Mouse (Mus musculus): ENCODE results near the gene Rad51c. TPM values are rescaled to one million over a fixed set of nuclear protein-coding genes. Genes with fewer than 3 reads are reported as not detected.

Gene Rad51c
- polyA plus RNA-seq, 1 experiment from 2014 or later: 3.8 TPM

DNA sequence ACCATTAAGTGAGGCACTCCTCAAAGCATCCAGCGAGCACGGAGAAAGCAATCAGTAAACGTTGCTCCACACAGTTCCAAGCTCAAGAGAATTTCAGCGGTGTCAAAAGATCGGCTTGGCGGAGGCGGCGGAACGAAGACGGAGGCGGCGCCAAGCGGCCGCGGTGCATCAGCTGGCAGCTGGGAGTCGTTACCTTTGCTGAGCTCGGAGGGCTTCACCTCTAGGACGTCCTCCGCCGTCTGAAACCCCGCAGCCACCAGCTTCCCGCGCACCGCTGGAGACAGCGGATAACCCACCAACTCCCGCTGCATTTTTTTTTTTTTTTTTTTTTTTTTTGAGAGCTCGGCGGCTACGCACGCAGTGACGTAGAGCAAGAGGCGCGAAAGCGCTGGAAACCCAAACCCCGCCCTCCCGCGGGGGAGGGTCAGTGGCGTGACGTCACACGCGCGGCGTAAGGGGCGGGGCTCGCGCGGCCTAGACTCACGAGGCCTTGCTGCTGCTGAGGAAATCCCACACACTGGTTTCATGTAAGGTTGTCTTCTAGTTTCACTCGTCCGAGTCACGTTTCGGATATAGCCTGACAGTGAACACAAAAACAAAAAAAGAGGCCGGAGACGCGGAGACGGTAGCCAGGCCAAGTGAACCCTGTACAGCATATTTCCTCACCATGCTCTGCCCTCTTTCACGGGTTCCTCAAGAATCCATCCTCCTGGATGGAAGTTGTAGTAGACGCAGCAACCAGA is 472 bp downstream of the Rad51c start:
- Histone ChIP-seq H3K4me1 (ENCODE audit: control insufficient read depth, insufficient read depth, low read depth, low read length) (peaks cover 3% of the 10 kb centered on the region), H3K4me3 (ENCODE audit: low read length) (peak overlapping the region; percentile 67), H3K9me3 (ENCODE audit: control insufficient read depth, low read length) (no peaks in the 10 kb centered on the region), H3K9ac (ENCODE audit: low read depth, low read length) (peak overlapping the region; percentile 80), H3K27ac (ENCODE audit: low read depth, low read length) (peak overlapping the region; percentile 95), H3K4me2 (ENCODE audit: low read length) (peak overlapping the region; percentile 60), H3K36me3 (ENCODE audit: control insufficient read depth, insufficient read depth, low read length) (no peaks in the 10 kb centered on the region), H3K27me3 (replicated peaks; ENCODE audit: control insufficient read depth, insufficient read depth, low read length) (no peaks in the 10 kb centered on the region)
- ATAC-seq: peak; percentile 96
- 2% methylated on average over 57 of the region's 58 CpGs for WGBS

DNA sequence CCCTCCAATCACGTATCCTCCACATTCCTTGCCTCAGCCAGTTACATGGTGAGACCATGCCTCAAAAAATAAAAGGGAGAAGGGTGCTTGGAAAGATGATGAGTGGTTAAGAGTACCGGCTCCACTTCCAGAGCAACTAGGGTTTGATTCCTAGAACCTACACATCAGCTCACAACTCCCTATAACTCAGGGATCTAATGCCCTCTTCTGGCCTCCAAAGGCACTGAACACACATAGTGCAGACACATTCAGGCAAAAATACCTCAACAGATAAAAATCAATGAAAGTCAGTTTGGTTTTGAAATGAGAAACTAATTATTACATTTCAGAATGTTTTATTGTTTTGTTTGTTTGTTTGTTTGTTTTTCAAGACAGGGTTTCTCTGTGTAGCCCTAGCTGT is 6.4 kb downstream of the Rad51c start:
- 93% methylated on average over 2 of the region's 2 CpGs for WGBS
- Histone ChIP-seq H3K9me3 (ENCODE audit: control insufficient read depth, low read length) (no peaks in the 10 kb centered on the region), H3K4me2 (ENCODE audit: low read length) (no peak overlapping the region), H3K9ac (ENCODE audit: low read depth, low read length) (no peak overlapping the region), H3K27me3 (replicated peaks; ENCODE audit: control insufficient read depth, insufficient read depth, low read length) (no peaks in the 10 kb centered on the region), H3K4me1 (ENCODE audit: control insufficient read depth, insufficient read depth, low read depth, low read length) (no peaks in the 10 kb centered on the region), H3K36me3 (ENCODE audit: control insufficient read depth, insufficient read depth, low read length) (no peaks in the 10 kb centered on the region), H3K27ac (ENCODE audit: low read depth, low read length) (no peak overlapping the region), H3K4me3 (ENCODE audit: low read length) (no peak overlapping the region)
- ATAC-seq: no peak

- Histone ChIP-seq H3K4me2 (ENCODE audit: low read length) (no peak overlapping the region), H3K36me3 (ENCODE audit: control insufficient read depth, insufficient read depth, low read length) (no peaks in the 10 kb centered on the region), H3K27me3 (replicated peaks; ENCODE audit: control insufficient read depth, insufficient read depth, low read length) (no peaks in the 10 kb centered on the region), H3K9ac (ENCODE audit: low read depth, low read length) (no peak overlapping the region), H3K4me3 (ENCODE audit: low read length) (no peak overlapping the region), H3K9me3 (ENCODE audit: control insufficient read depth, low read length) (no peaks in the 10 kb centered on the region), H3K4me1 (ENCODE audit: control insufficient read depth, insufficient read depth, low read depth, low read length) (no peaks in the 10 kb centered on the region), H3K27ac (ENCODE audit: low read depth, low read length) (no peak overlapping the region)
- 31% methylated on average over 1 of the region's 1 CpGs for WGBS
- ATAC-seq: no peak
Measured at GRCm38 (mm10) chr11:87393855-87394254, 10.9 kb downstream of the Rad51c start.

GRCm38 (mm10) chr11:87385676-87386075 is 19.1 kb downstream of the Rad51c start:
- no peaks in the 10 kb centered on the region for H3K27me3 ChIP-seq (replicated peaks; ENCODE audit: control insufficient read depth, insufficient read depth, low read length)
- no peaks in the 10 kb centered on the region for H3K36me3 ChIP-seq (ENCODE audit: control insufficient read depth, insufficient read depth, low read length)
- H3K9me3 ChIP-seq (ENCODE audit: control insufficient read depth, low read length): no peaks in the 10 kb centered on the region
- H3K4me3 ChIP-seq (ENCODE audit: low read length): no peak overlapping the region
- H3K4me2 ChIP-seq (ENCODE audit: low read length): no peak overlapping the region
- H3K9ac ChIP-seq (ENCODE audit: low read depth, low read length): no peak overlapping the region
- 90% methylated on average over 1 of the region's 1 CpGs for WGBS
- H3K4me1 ChIP-seq (ENCODE audit: control insufficient read depth, insufficient read depth, low read depth, low read length): no peaks in the 10 kb centered on the region
- ATAC-seq: no peak
- H3K27ac ChIP-seq (ENCODE audit: low read depth, low read length): no peak overlapping the region

- Histone ChIP-seq H3K36me3 (ENCODE audit: control insufficient read depth, insufficient read depth, low read length) (no peaks in the 10 kb centered on the region), H3K4me3 (ENCODE audit: low read length) (no peak overlapping the region), H3K27ac (ENCODE audit: low read depth, low read length) (no peak overlapping the region), H3K4me1 (ENCODE audit: control insufficient read depth, insufficient read depth, low read depth, low read length) (no peaks in the 10 kb centered on the region), H3K4me2 (ENCODE audit: low read length) (no peak overlapping the region), H3K9me3 (ENCODE audit: control insufficient read depth, low read length) (no peaks in the 10 kb centered on the region), H3K9ac (ENCODE audit: low read depth, low read length) (no peak overlapping the region), H3K27me3 (replicated peaks; ENCODE audit: control insufficient read depth, insufficient read depth, low read length) (no peaks in the 10 kb centered on the region)
- 92% methylated on average over 3 of the region's 4 CpGs for WGBS
- ATAC-seq: no peak
Measured at GRCm38 (mm10) chr11:87384551-87384950, 20.2 kb downstream of the Rad51c start.

GRCm38 (mm10) chr11:87367865-87368580 is 36.7 kb downstream of the Rad51c start:
- Histone ChIP-seq H3K27me3 (replicated peaks; ENCODE audit: control insufficient read depth, insufficient read depth, low read length) (no peaks in the 10 kb centered on the region), H3K4me1 (ENCODE audit: control insufficient read depth, insufficient read depth, low read depth, low read length) (no peaks in the 10 kb centered on the region), H3K9ac (ENCODE audit: low read depth, low read length) (no peak overlapping the region), H3K27ac (ENCODE audit: low read depth, low read length) (no peak overlapping the region), H3K36me3 (ENCODE audit: control insufficient read depth, insufficient read depth, low read length) (no peaks in the 10 kb centered on the region), H3K4me3 (ENCODE audit: low read length) (no peak overlapping the region), H3K4me2 (ENCODE audit: low read length) (no peak overlapping the region), H3K9me3 (ENCODE audit: control insufficient read depth, low read length) (no peaks in the 10 kb centered on the region)
- 61% methylated on average over 9 of the region's 9 CpGs for WGBS
- ATAC-seq: no peak

GRCm38 (mm10) chr11:87367061-87367460 is 37.7 kb downstream of the Rad51c start:
- Histone ChIP-seq H3K4me1 (ENCODE audit: control insufficient read depth, insufficient read depth, low read depth, low read length) (no peaks in the 10 kb centered on the region), H3K4me3 (ENCODE audit: low read length) (no peak overlapping the region), H3K27me3 (replicated peaks; ENCODE audit: control insufficient read depth, insufficient read depth, low read length) (no peaks in the 10 kb centered on the region), H3K9ac (ENCODE audit: low read depth, low read length) (no peak overlapping the region), H3K4me2 (ENCODE audit: low read length) (no peak overlapping the region), H3K36me3 (ENCODE audit: control insufficient read depth, insufficient read depth, low read length) (no peaks in the 10 kb centered on the region), H3K27ac (ENCODE audit: low read depth, low read length) (no peak overlapping the region), H3K9me3 (ENCODE audit: control insufficient read depth, low read length) (no peaks in the 10 kb centered on the region)
- ATAC-seq: no peak
- WGBS: 85% methylated on average over 7 of the region's 7 CpGs

GRCm38 (mm10) chr11:87365120-87365519 is 39.6 kb downstream of the Rad51c start:
- no peak overlapping the region for H3K4me2 ChIP-seq (ENCODE audit: low read length)
- H3K27me3 ChIP-seq (replicated peaks; ENCODE audit: control insufficient read depth, insufficient read depth, low read length): no peaks in the 10 kb centered on the region
- H3K36me3 ChIP-seq (ENCODE audit: control insufficient read depth, insufficient read depth, low read length): no peaks in the 10 kb centered on the region
- H3K27ac ChIP-seq (ENCODE audit: low read depth, low read length): no peak overlapping the region
- H3K4me1 ChIP-seq (ENCODE audit: control insufficient read depth, insufficient read depth, low read depth, low read length): no peaks in the 10 kb centered on the region
- WGBS: 91% methylated on average over 5 of the region's 5 CpGs
- no peak overlapping the region for H3K4me3 ChIP-seq (ENCODE audit: low read length)
- no peaks in the 10 kb centered on the region for H3K9me3 ChIP-seq (ENCODE audit: control insufficient read depth, low read length)
- ATAC-seq: no peak
- H3K9ac ChIP-seq (ENCODE audit: low read depth, low read length): no peak overlapping the region

DNA sequence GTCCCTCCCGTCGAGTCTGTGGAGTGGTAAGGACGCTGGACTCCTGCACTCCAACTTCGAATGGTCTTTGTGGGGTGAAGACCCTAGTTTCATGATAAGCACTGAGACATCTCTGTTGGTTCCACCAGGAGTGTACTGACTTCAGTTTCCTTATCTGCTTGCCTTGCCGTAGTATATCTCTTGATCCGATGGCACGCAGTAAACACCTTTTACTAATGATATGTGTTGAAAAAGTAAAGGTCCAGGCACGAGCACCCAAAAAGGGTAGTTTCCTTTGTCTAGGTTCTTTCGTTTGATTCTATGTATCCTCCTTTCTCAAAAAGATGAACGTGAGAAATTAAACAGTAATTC is 45.5 kb downstream of the Rad51c start:
- Histone ChIP-seq H3K27me3 (replicated peaks; ENCODE audit: control insufficient read depth, insufficient read depth, low read length) (no peaks in the 10 kb centered on the region), H3K9me3 (ENCODE audit: control insufficient read depth, low read length) (no peaks in the 10 kb centered on the region), H3K4me1 (ENCODE audit: control insufficient read depth, insufficient read depth, low read depth, low read length) (peaks cover 6% of the 10 kb centered on the region), H3K4me2 (ENCODE audit: low read length) (peak overlapping the region; percentile 79), H3K9ac (ENCODE audit: low read depth, low read length) (peak overlapping the region; percentile 94), H3K36me3 (ENCODE audit: control insufficient read depth, insufficient read depth, low read length) (no peaks in the 10 kb centered on the region), H3K27ac (ENCODE audit: low read depth, low read length) (0 out of 2 replicates have a peak overlapping the region, but pooled peaks have one; percentile 21), H3K4me3 (ENCODE audit: low read length) (peak overlapping the region; percentile 93)
- WGBS: 12% methylated on average over 10 of the region's 10 CpGs
- ATAC-seq: no peak

Measured in hindbrain, embryonic 16.5 days (tissue).